Mouse (Mus musculus) brain, embryonic 18.5 days (tissue): ENCODE results near the gene Ipo13.

Source experiments
- DNase-seq: peaks from one replicate; pipeline ENCODE4 v3.0.0-alpha.2; 2012; ENCODE audit warnings: low read depth, low spot score

Gene Ipo13

GRCm38 (mm10) chr4:117914031-117914430 is 768 bp downstream of the Ipo13 start:
- DNase-seq = no peak

GRCm38 (mm10) chr4:117913421-117913820 is 1.4 kb downstream of the Ipo13 start:
- DNase-seq = no peak

DNA sequence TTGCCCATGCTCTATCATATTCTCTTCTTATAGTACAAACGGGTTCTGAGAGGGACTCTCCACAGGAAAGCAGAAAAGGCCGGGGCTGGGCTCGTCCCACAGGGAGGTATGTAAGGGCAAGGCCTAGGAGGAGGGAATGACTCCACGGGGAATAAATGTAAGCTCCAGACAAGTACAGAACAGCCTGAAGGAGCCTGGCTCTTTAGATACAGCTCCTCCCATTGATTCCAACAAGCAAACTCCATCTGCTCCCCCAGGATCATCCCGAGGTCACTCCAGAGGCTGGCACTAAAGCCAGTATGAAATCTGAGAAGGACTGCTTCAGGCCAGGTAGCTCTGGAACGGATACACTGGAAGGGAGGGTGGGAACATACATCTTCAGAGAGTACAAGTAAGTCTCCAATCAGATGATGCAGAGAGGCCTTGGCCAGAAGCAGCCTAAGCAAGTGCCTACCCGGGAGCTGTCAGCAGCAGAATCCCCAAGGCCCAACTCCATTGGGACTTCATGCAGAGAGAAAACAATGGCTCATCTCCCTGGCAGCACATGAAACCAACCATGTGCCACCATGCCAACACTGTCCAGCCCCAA is 2.0 kb downstream of the Ipo13 start:
- no peak for DNase-seq

DNA sequence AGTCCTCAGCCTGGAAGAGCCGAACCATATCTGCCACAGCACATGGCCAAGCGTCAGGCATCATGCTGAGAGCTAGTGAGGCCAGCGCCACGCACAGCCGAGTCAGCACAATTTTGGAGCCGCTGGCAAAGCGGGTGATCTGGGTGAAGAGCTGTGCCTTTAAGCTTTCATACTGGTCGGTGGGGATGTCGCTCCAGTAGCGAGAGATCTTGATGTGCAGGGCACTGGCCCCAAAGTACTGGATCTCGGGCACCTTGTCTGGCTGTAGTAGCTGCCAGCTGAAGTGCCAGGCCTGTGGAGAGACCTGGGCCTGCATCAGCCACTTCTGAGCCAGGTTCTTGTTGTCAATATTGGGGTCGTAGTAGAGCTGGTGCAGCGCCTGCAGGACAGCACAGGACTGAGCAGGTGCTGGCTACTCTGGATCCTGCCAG is 2.7 kb downstream of the Ipo13 start:
- no peak for DNase-seq

- DNase-seq = no peak
These were observed 5.9 kb downstream of the Ipo13 start for GRCm38 (mm10) chr4:117908834-117909453.

DNA sequence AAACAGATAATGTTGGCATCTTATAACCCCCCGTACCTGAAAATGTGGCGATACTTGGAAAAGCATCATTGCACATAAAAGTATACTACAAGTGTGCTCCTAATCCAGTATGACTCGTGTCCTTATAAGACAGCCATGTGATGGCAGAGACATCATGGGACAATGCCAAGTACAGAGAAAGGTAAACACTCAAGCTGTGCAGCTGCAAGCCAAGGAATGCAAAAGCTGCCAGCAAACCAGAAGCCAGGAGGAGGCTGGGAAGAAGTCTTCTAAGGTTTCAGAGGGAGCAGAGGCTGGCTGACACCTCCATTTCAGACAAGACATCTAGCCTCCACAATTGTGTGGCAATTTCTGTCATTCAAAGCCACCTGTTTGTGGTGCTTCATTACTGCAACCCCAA is 8.6 kb downstream of the Ipo13 start:
- DNase-seq = no peak

GRCm38 (mm10) chr4:117904761-117905160 is 10.0 kb downstream of the Ipo13 start:
- no peak for DNase-seq

DNA sequence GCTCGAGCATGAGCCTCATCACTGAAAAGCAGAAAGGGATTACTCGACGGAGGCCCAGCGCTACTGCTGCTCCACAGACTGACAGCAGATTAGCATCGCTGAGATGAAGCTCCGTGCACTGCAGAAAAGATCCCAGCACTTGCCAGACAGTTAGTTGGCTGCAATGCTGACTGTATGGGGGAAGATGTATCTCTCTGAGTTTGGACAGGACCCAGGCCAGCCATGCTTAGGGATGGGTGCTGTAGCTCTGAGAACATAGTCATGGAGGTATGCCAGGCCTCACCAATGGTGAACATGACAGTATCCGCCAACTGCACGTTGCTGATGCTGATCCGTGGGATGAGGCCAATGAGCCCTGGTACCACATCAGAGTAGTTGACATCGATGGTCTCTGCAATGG is 10.7 kb downstream of the Ipo13 start:
- no peak for DNase-seq

GRCm38 (mm10) chr4:117898111-117898510 is 16.7 kb downstream of the Ipo13 start:
- DNase-seq = no peak

DNA sequence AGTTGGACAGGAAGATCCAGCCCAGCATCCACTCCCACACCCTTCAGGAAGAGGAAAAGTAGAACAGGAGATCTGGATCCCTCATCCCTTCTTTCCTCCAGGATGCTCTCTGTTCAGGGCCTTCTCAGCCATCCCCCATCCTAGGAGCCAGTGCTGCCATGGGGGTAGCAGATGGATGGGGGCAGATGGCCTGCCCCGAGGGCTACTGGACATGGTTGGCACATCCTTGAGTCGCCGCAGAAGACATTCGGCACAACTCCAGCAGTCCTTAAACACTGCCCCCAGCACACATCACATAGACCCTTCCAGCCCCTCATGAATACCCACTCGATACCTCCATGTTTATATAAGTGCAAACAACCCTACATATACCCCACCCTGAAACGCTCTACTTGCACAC is 18.8 kb downstream of the Ipo13 start:
- DNase-seq = no peak

DNA sequence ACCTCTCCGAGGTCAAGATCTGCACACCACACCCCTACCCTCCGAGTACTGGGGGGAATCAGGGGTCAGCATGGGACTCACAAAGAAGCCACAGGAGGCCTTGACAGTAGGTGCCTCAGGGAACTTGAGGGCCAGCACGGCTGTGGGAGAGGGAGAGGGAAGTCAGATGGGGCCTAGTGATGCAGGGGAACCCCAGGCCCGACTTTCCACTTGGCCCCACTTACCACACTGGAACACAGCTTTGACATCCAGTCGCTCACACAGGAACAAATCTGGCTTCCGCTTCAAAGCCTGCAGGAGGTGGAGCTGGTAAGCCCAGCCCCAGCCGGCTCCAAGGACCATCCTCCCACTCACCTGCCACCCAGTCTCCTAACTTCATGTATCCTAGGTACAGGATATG is 19.5 kb downstream of the Ipo13 start:
- DNase-seq = no peak

DNA sequence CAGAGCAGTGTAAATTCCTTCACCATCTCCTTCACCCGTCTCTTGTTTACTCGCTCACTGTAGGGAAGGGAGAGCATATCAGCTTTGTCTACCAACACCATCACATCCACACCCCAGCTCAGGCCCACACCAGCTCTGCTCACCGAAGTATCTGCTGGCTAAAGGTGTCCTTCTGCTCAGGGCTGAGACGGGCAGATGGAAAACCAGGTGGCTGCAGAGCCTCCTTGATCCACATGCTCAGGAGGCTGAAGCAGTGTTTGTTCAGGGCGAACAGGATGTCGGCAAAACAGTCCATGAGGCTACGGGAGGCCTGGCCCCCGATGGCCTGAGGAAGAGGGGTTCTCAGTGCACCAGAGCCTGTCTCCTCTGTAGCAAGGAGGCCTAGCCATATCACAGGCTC is 20.2 kb downstream of the Ipo13 start:
- no peak for DNase-seq

DNA sequence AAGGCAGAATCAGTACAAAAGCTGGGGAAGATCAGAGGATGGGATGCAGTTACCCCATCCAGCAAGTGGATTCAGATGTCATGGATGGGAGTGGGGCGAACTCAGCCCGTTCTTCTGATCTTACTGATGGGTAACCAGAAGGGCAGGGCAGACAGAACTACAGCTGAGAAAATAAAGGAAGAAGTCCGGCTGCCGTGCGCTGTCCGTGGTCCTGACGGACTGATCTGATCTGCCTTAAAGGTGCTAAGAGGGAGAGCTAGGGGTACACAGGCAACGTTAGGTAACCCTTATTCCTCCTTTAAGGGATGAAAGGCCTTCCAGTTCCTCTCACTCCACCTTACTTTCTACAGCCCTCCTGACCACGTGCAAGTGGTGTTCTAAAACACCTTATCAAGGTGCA is 21.4 kb downstream of the Ipo13 start:
- no peak for DNase-seq

DNA sequence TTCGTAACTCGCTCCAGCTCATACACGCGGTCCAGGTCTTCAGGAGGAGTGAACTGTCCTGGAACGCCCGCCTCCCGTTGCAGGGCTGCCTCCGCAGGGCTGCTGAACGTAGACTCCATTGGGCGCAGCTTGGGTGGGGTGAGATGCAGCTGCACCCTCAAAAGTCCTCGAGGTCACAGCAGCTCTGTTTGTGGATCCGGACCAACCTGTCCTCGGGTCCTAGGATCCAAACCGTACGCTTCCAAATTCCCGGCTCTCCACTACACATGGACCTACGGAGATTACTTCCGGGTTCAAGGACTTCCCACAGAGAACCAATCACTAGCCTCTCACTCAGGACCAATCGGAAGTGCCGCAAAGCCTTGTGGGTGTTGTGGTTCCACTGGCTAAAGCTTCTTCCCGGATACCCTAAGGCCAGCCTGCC is 23.0 kb downstream of the Ipo13 start, which contains the start of gene Dph2:
TSS of gene Dph2 (minus strand) at position 295 of the 424 bp plus-strand sequence.
- DNase-seq = peak; percentile 85

DNA sequence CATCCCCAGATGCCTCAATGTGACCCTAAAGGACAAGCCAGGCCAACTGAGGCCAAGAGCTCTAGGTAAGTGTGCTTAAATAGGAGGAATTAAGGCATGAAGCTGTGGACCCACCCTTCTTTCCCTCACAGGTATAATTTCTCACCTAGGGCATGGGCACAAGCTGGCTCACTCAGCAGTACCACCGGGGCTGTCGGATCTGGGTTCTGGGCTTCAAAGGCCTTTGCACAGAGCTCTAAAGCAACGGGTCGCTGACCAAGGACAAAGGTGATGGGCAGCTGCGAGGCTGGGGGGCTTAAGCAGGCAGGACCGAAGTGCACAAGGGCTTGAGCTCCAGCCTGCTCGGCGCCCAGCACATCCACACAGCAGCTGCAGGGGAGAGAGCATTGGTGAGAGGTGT is 24.0 kb downstream of the Ipo13 start:
- DNase-seq = no peak

DNA sequence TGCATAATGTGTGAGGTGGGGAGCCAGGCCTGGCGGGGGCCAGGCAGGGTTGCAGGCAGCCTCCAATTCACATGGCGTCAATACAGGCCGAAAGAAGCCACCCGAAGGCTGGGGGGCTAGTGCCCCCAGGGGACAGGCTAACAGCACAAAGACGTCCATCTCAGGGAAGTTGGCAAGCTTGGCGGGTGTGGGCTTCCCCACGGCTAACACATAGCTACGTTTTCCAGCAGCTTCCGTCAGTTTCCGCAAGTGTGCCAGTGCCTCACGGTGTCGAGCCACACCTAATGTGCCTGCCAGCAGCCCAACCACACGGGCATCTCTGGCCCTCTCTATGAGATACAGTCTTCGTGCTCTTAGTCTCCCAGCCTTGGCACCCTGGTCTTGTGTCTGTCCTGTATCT is 24.8 kb downstream of the Ipo13 start:
- no peak for DNase-seq

DNA sequence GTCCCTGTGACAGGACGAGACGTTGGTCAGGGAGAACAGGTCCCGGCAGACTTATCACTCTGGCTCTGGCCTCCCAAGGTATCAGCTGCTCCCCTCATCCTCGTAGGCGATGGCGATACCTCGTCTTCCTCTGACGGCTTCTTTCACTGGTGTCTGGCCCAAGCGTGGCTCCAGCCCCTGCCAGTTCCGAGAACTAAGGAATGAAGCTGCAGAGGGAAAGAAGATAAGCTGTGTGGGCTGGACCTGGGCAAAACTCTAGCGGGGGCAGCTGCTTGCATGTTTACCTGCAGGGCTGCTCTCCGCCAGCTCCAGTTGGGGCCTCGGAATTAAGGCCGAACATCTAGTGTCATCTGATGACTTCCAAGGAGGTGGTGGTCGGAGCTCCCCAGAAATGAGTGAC is 25.3 kb downstream of the Ipo13 start:
- DNase-seq = no peak

GRCm38 (mm10) chr4:117887920-117888319 is 26.9 kb downstream of the Ipo13 start:
- DNase-seq = no peak

DNA sequence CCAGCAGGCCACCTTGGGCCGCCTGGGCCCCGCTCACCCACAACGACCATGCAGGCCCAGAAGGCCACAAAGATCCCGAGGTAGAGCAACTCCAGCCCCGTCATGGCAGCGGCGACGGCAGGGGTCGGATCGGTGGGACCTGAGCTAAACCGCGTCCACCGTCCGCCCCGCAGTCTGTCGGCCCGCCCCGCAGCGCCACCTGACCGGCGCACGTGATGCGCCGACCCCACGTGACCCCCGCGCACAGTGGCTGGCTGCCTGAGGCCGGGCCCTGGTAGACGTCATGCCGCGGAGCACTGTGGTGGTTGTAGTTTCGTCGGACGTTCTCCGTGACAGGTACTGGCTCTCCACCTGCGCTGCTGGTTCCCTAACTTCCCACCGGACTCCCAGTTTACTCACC is 27.7 kb downstream of the Ipo13 start, which contains the start of gene Atp6v0b:
TSS of gene Atp6v0b (minus strand) at position 201 of the 400 bp plus-strand sequence.
- DNase-seq = peak; percentile 81

DNA sequence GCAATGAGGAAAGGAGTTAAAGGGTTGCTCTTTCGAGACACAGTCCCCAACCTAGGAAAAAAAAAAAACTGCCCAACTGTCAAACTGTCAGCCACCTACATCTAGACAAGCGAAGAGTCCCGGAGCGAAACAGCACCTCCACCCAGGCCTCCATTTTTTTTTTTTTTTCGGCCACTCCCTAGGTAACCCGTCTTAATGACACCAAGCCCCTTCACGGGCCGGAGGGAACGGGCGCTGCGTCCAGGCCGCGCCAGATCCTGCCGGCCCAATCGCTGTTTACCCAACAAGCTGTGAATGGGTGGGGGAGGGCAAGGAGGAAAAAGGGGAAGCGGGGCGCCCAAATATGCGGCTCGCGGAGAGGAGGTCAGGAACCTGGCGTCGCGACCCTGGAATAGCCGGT is 28.2 kb downstream of the Ipo13 start:
- DNase-seq = no peak

GRCm38 (mm10) chr4:117885994-117886393 is 28.8 kb downstream of the Ipo13 start:
- no peak for DNase-seq

DNA sequence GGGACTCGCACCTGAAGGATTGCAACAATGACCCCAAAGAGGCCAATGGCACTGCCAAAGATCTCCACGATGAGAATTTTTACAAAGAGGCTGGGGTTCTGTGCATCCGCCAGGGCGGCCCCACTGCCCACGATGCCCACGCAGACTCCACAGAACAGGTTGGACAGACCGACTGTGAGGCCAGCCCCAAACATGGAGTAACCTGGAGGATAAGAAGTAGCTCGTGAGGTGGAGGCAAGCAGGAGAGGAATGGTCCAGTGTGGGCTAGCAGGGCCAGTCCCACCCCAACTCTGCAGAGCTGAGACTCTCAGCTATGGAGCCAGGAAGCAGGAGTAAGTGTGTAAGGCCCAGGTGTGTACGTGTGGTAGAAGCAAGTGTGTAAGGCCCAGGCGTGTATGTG is 29.7 kb downstream of the Ipo13 start:
- no peak for DNase-seq

DNA sequence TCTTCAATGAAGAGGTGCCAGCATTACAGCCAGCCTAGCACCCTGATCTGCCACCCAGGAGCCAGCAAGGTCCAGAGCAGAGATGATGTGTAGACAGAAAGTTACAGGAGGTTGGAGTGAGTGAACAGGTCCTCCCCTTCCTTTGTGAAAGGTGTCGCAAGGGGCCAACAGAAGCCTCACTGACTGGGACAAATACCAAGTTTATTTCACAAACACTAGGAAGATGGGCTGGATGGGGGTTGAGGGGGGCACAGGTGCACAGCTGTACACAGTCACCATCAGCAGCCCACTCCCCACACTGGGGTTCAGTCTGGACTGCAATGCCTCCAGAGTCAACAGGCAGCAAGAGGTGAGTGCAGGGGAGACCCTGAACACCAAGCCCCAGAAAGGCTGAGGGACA is 30.7 kb downstream of the Ipo13 start:
- no peak for DNase-seq
